Mouse (Mus musculus) kidney, postnatal 36 days (tissue): ENCODE results near the gene Tprkb.
"Not testable (repeated sequence)": the region's sequence is repeated elsewhere in the genome, so short reads cannot be mapped to it uniquely, and the experiment has no call there.

Experiments
- DNase-seq, 2 experiments: peaks; one replicate each; pipeline ENCODE4 v3.0.0; 2021 to 2022; ENCODE audit warnings: mixed read lengths in 2 of 2

Tprkb gene

GRCm38 (mm10) chr6:85911587-85911986, at the start of gene Tprkb:
Gene Tprkb, plus strand, starts transcription at chr6:85911865.
- peak; percentile 64 to 73 for DNase-seq

GRCm38 (mm10) chr6:85862565-85862964, 49.1 kb upstream of the Tprkb start:
- DNase-seq = peak; percentile 66 to 69

GRCm38 (mm10) chr6:85863136-85863535, 48.5 kb upstream of the Tprkb start:
- no peak for DNase-seq

GRCm38 (mm10) chr6:85863840-85864239, 47.8 kb upstream of the Tprkb start:
- no peak for DNase-seq

- peak; percentile 75 to 81 for DNase-seq
Observed at GRCm38 (mm10) chr6:85864900-85865639, 46.6 kb upstream of the Tprkb start.

- DNase-seq = not testable (repeated sequence)
Observed at GRCm38 (mm10) chr6:85866166-85866565, 45.5 kb upstream of the Tprkb start.

GRCm38 (mm10) chr6:85866995-85867394, 44.7 kb upstream of the Tprkb start:
- DNase-seq = not testable (repeated sequence)

- peak; percentile 23 to 40 for DNase-seq
Observed at GRCm38 (mm10) chr6:85867726-85868690, 43.7 kb upstream of the Tprkb start.

GRCm38 (mm10) chr6:85869006-85869405, 42.7 kb upstream of the Tprkb start, which contains the start of gene Nat8f2:
Gene Nat8f2, minus strand, starts transcription at chr6:85869158.
- DNase-seq = peak; percentile 66 to 80

GRCm38 (mm10) chr6:85883246-85883645, 28.4 kb upstream of the Tprkb start:
- not testable (repeated sequence) for DNase-seq

- DNase-seq = no peak
Observed at GRCm38 (mm10) chr6:85884311-85884710, 27.4 kb upstream of the Tprkb start.

GRCm38 (mm10) chr6:85888961-85889360, 22.7 kb upstream of the Tprkb start:
- DNase-seq = no peak

GRCm38 (mm10) chr6:85895061-85895648, 16.5 kb upstream of the Tprkb start:
- peak in 1 of 2 experiments; percentile 67 for DNase-seq

GRCm38 (mm10) chr6:85898596-85899475, 12.8 kb upstream of the Tprkb start:
- DNase-seq = not testable (repeated sequence)

GRCm38 (mm10) chr6:85902303-85902702, 9.4 kb upstream of the Tprkb start:
- no peak for DNase-seq

GRCm38 (mm10) chr6:85904642-85905061, 7.0 kb upstream of the Tprkb start, which contains the start of gene Nat8f4:
Gene Nat8f4, minus strand, starts transcription at chr6:85904884.
- DNase-seq = peak; percentile 82 to 90

- peak; percentile 49 to 51 for DNase-seq
Observed at GRCm38 (mm10) chr6:85906911-85907351, 4.7 kb upstream of the Tprkb start.

- peak; percentile 58 to 77 for DNase-seq
Observed at GRCm38 (mm10) chr6:85908341-85908740, 3.3 kb upstream of the Tprkb start.

GRCm38 (mm10) chr6:85909704-85910103, 2.0 kb upstream of the Tprkb start:
- DNase-seq = no peak

- peak in 1 of 2 experiments; percentile 30 for DNase-seq
Observed at GRCm38 (mm10) chr6:85915141-85915538, 3.5 kb downstream of the Tprkb start.
